14 mouse cellular contexts compared by ENCODE assay signal in genomic region chr2:153469317-153469716, GRCm38 (mm10). TPM values are rescaled to one million over a fixed set of nuclear protein-coding genes. Genes with fewer than 3 reads are reported as not detected.
DNase-seq lines count a peak whose midpoint lies in the region; ATAC-seq and TF ChIP-seq lines count a peak whose summit lies in the region.
"Had no signal": no experiment of that assay in that cellular context is flagged by ENCODE, and none has a peak within 500 bp of the region (broad histone marks: within the 10 kb centered on the region; RNA-seq: fewer than 3 reads in every experiment).

No protein-coding gene starts in this region.

- TF ChIP-seq CTCF in kidney, adult 2 months (conservative IDR thresholded peaks at IDR 0.05; ENCODE audit: insufficient read depth, insufficient read length, low read depth, low read length) = no peak

- no peak overlapping the region for H3K4me3 ChIP-seq in heart, embryonic 10.5 days
- H3K4me3 ChIP-seq in kidney, adult 2 months (ENCODE audit: insufficient read depth, low read depth, low read length) = no peak overlapping the region
- no peak overlapping the region for H3K4me3 ChIP-seq in embryonic facial prominence, embryonic 12.5 days
- no peak overlapping the region for H3K4me3 ChIP-seq in limb, embryonic 11.5 days (ENCODE audit: low read depth, low read length)
- H3K4me3 ChIP-seq: left cerebral cortex, adult 2 months; liver, embryonic 13.5 days had no signal

- H3K27me3 ChIP-seq in heart, embryonic 10.5 days (ENCODE audit: insufficient read depth, poor library complexity, severe bottlenecking) = no peaks in the 10 kb centered on the region
- H3K27me3 ChIP-seq in kidney, adult 2 months (replicated peaks; ENCODE audit: control insufficient read depth, insufficient read depth, low read length) = no peaks in the 10 kb centered on the region
- no peaks in the 10 kb centered on the region for H3K27me3 ChIP-seq in embryonic facial prominence, embryonic 12.5 days
- no peaks in the 10 kb centered on the region for H3K27me3 ChIP-seq in limb, embryonic 11.5 days (ENCODE audit: control insufficient read depth, insufficient read depth, low read length)
- H3K27me3 ChIP-seq: liver, embryonic 13.5 days had no signal

- no peak for DNase-seq in heart, embryonic 10.5 days (ENCODE audit: low spot score)
- DNase-seq in heart, adult 18-20 months = no peak
- DNase-seq in kidney, postnatal 10 days = peak; percentile 12
- DNase-seq in kidney, adult 2 months = no peak
- DNase-seq in limb, embryonic 11.5 days (ENCODE audit: low spot score) = no peak
- DNase-seq in layer of hippocampus, adult 9-11 months = no peak
- DNase-seq: cerebellum, adult 9-11 months; liver, embryonic 13.5 days had no signal

- H3K27ac ChIP-seq in heart, embryonic 10.5 days = peak overlapping the region; percentile 74
- no peak overlapping the region for H3K27ac ChIP-seq in kidney, adult 2 months (ENCODE audit: insufficient read depth, low read depth, low read length)
- H3K27ac ChIP-seq in embryonic facial prominence, embryonic 12.5 days = peak overlapping the region; percentile 60
- no peak overlapping the region for H3K27ac ChIP-seq in limb, embryonic 11.5 days (replicated peaks; ENCODE audit: low read depth, low read length)
- H3K27ac ChIP-seq: liver, embryonic 13.5 days; macrophage had no signal

- peaks cover 5% of the 10 kb centered on the region; the same call in 1 of the 2 replicates for H3K36me3 ChIP-seq in heart, embryonic 10.5 days
- no peaks in the 10 kb centered on the region for H3K36me3 ChIP-seq in kidney, adult 2 months (ENCODE audit: control insufficient read depth, insufficient read depth, low read length)
- no peaks in the 10 kb centered on the region for H3K36me3 ChIP-seq in embryonic facial prominence, embryonic 12.5 days
- no peaks in the 10 kb centered on the region for H3K36me3 ChIP-seq in limb, embryonic 11.5 days (ENCODE audit: control insufficient read depth, insufficient read depth, low read length)

- WGBS in heart, embryonic 10.5 days = 46% methylated on average over 2 of the region's 2 CpGs
- WGBS in kidney, adult 2 months = 63% methylated on average over 2 of the region's 2 CpGs
- WGBS in embryonic facial prominence, embryonic 12.5 days = 24% methylated on average over 2 of the region's 2 CpGs
- WGBS in limb, embryonic 11.5 days = 28% methylated on average over 2 of the region's 2 CpGs

- no peaks in the 10 kb centered on the region for H3K9me3 ChIP-seq in heart, embryonic 10.5 days
- H3K9me3 ChIP-seq in embryonic facial prominence, embryonic 12.5 days = no peaks in the 10 kb centered on the region
- H3K9me3 ChIP-seq in limb, embryonic 11.5 days (ENCODE audit: control insufficient read depth, low read length) = no peaks in the 10 kb centered on the region
- H3K9me3 ChIP-seq: liver, embryonic 13.5 days had no signal

- no peak for TF ChIP-seq POLR2A in kidney, adult 2 months (IDR thresholded peaks at IDR 0.05; ENCODE audit: low read depth, low read length)

- H3K4me2 ChIP-seq in embryonic facial prominence, embryonic 12.5 days (replicated peaks) = no peak overlapping the region
- no peak overlapping the region for H3K4me2 ChIP-seq in limb, embryonic 11.5 days (ENCODE audit: low read depth, severe bottlenecking)
- H3K4me2 ChIP-seq: liver, embryonic 13.5 days had no signal

- peak; percentile 50; the same call in 1 of the 2 replicates for ATAC-seq in embryonic facial prominence, embryonic 12.5 days (ENCODE audit: insufficient number of reproducible peaks, insufficient read depth, low FRiP score, low TSS enrichment)
- 0 out of 2 replicates have a peak, but pooled peaks have one; percentile 33 for ATAC-seq in limb, embryonic 11.5 days (ENCODE audit: insufficient number of reproducible peaks, low FRiP score, low TSS enrichment, low read depth)

- no peak overlapping the region for H3K9ac ChIP-seq in embryonic facial prominence, embryonic 12.5 days
- H3K9ac ChIP-seq in limb, embryonic 11.5 days (ENCODE audit: low read length) = 0 out of 2 replicates have a peak overlapping the region, but pooled peaks have one; percentile 12
- H3K9ac ChIP-seq: liver, embryonic 13.5 days had no signal

- peaks cover 61% of the 10 kb centered on the region for H3K4me1 ChIP-seq in heart, embryonic 10.5 days
- H3K4me1 ChIP-seq in kidney, adult 2 months (ENCODE audit: control insufficient read depth, insufficient read depth, low read length) = no peaks in the 10 kb centered on the region
- peaks cover 21% of the 10 kb centered on the region for H3K4me1 ChIP-seq in embryonic facial prominence, embryonic 12.5 days
- H3K4me1 ChIP-seq in limb, embryonic 11.5 days (ENCODE audit: control insufficient read depth, insufficient read depth, low read length) = peaks cover 14% of the 10 kb centered on the region

RNA-seq across cellular contexts. Expression of gene 4930404H24Rik, which starts 23.3 kb away (rescaled TPM):
- not detected in 2 replicates for polyA plus RNA-seq in heart, embryonic 10.5 days (2016; fragmentation: Nextera tagmentation; extraction: Ambion mirVana)
- total RNA-seq in heart, adult 18-20 months (2021) = not detected
- not detected in 2 replicates for polyA plus RNA-seq in kidney, adult 2 months (2012; rRNA removed)
- not detected in 2 replicates for polyA plus RNA-seq in embryonic facial prominence, embryonic 12.5 days (2016; fragmentation: Nextera tagmentation; extraction: Ambion mirVana)
- polyA plus RNA-seq in limb, embryonic 11.5 days (2014; fragmentation: Nextera tagmentation; extraction: Ambion mirVana) = not detected in 2 replicates
- total RNA-seq: gastrocnemius, adult 18-20 months; heart, postnatal 25 days; left cerebral cortex, adult 2 months had no signal
- polyA plus RNA-seq: liver, embryonic 13.5 days; macrophage; thymus, postnatal 0 days had no signal

Comparison
In these comparisons a context has a peak if more than half of its experiments do, and no peak if none do; other contexts are left out.
1. H3K27ac ChIP-seq: peak in heart, embryonic 10.5 days (single experiment) and embryonic facial prominence, embryonic 12.5 days (single experiment); none in kidney, adult 2 months (single experiment) and limb, embryonic 11.5 days (single experiment).